Mouse (Mus musculus) left cerebral cortex, postnatal 14 days (tissue): ENCODE results near the gene Acox1. TPM values are rescaled to one million over a fixed set of nuclear protein-coding genes. Genes with fewer than 3 reads are reported as not detected.
A peak's percentile ranks its signal among the peaks of the same experiment; 100 is the strongest.

Source experiments
- DNase-seq, 2 experiments: peaks; one replicate each; pipeline ENCODE4 v3.0.0; 2021 to 2022; ENCODE audit warnings: low spot score in 2 of 2, mixed read lengths in 1 of 2
- intact Hi-C: fragments of 180-260 bp; cut with DNase I; formaldehyde crosslinking; loops from one replicate; pipeline ENCODE4 v1.15.1; 2025
- long read RNA-seq, 2 experiments: library from polyadenylated mRNA; stranded (forward); transcript quantifications; one replicate each; pipeline ENCODE4 v2.0.0; 2021
- total RNA-seq, 2 experiments: library from RNA; stranded (reverse); gene quantifications; 2 replicates each; pipeline ENCODE4 v1.2.3; 2021

Gene Acox1
- 100 to 1,000 TPM; 120 to 121 TPM for total RNA-seq
- long read RNA-seq, experiment 1, transcript Acox1-201 (14 exons, 3,987 nt) = major isoform, 90 of 126 reads
- long read RNA-seq, experiment 1, partial matches to known transcripts = 20 of 126 reads
- long read RNA-seq, experiment 1, other reads (novel, unspliced or antisense) = 15 of 126 reads
- long read RNA-seq, experiment 2, transcript Acox1-201 (14 exons, 3,987 nt) = major isoform, 74 of 98 reads
- long read RNA-seq, experiment 2, partial matches to known transcripts = 12 of 98 reads
- long read RNA-seq, experiment 2, other reads (novel, unspliced or antisense) = 12 of 98 reads

DNA sequence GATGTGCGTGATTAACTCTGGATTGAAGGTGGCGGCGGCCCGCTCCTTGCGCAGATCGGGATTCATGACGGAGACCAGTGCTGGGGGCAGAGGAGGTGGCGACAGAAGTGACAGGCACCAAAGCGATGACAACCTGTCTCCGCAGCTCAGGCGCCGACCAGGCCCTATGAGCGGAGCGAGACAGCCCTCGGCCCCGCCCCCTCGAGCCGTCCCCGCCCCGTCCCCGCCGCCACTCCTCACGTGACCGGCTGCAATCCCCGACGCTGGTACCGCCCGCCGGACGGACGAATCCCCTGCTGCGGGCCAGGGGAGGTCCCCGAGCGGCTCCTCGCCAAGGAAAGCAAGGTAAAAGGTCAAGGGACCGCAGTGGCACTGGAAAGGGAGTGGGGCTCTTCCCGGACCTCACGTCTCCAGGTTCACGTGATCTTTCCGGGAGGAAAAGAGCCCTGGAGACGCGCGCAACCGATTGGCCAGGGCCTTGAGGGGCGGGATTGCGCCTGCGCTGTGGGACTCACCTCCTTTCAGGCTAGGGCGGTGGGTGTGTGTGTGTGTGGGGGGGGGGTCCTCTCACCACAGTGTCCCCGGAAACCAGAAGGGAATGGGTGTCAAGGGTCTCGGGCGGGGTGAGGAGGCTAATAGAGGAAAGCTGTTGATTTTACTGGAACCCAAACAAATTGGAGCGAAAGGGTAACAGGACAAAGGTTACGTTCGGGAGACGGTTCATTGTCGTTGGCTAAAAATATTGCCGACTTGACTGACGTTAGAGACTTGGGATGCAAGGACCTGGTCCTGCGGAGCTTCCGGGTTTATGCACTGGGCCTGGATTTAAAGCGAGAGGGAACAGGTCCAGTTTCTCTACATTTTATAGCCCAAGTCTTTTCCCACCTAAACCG is at the start of gene Acox1, which contains the start of gene Ten1:
TSS of gene Acox1 (minus strand) at position 407 of the 893 bp plus-strand sequence.
TSS of gene Ten1 (plus strand) at position 217 of the 893 bp plus-strand sequence.
- intact Hi-C loops = no loop called here
- DNase-seq = peak; percentile 94

DNA sequence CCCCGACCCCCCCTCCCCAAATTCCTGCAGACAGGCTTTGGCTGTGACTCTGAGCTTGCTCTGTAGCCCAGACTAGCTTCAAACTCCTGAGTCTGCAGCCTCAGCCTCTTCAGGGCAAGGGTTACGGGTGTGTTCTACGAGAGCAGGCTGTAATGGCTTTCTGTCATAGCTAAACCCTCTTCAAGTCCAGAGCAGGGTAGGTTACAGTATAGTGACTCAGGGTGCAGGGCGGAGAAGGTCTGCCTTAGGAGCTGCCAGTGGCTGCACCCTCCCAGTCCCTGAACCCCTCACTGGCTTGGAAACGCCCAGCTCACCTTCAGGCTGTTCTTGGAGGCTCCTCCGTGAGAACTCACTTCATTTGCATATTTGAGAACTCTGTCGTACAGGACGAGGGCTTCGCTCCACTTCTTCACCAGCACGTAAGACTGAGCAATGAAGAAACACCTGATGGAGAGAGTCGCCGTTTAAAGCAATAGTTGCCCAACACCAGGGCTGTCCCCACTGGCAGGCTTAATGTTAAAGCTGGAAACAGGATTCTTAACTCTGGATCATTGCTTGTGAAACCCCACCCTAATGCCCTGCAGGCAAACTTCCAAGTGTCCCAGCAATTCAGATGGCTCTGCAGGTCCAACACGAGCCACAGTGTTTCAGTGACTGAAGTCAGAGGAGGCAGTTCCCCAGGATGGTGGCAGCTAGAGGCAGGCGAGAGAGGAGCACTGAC is 48.8 kb upstream of the Acox1 start:
- DNase-seq = no peak
- intact Hi-C loops = no loop called here

DNA sequence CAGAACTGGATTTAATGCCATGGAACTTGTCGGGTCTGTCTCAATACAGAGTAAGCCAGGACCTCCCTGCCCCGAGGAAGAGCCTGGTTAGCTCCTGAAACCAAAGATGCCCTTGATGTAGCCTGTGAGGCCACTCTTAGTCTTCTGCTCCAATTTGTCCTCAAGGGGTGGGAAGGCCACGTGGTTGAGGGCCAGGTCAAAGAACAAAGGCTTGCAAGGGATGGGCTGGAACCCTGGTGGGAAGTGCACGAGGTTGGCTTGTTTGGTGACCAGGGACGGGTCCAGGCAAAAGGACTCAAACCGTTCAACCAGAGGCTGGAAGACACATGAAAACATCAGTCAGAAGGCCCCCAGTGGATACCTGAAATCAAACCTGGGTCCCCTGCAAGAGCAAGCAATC is 46.8 kb upstream of the Acox1 start:
- DNase-seq = no peak
- intact Hi-C loops = no loop called here

DNA sequence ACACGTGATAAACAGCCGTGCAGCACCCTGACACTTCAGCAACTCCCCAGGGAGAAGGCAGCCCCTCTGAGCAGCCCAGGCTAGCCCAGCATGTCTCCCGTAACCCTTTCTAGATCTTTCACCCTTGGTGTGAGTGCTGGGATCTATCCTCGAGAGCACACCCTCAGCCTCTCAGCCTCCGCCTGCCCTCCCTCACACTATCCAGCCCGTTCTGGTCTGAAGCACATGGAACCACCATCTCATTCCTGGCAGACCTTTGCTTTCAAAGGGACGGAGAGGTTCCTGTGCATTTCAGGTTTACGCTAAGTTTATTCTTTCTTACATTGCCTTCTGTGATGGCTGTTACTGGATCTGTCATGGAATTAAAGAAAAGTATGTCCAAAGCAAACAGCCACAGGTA is 45.7 kb upstream of the Acox1 start:
- intact Hi-C loops = no loop called here
- no peak for DNase-seq

DNA sequence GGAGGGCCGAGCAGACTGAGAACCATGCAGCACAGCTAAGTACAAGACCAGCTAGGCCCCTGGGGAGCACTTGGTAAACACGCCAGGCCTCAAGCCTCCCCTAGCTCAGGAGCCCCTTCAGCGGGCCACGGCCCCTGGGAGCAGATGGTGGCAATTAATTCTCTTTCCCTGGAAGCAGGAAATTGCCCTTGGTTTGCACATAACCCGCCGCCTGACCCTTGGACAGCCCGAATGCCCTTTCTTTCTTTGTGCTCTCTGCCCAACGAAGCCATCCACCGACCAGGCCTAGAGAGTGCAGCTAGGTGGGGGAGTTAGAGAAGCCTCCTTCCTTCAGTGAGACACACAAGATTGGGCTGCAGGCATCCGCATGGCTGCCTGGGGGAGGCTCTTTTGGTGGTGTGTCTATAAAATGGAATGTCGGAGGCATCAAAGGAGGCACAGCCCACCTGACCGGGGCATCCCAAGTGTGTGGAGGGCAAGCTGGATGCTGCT is 42.9 kb upstream of the Acox1 start:
- DNase-seq = no peak
- intact Hi-C loops = no loop called here

GRCm38 (mm10) chr11:116239797-116240196 is 41.0 kb upstream of the Acox1 start:
- intact Hi-C loops = no loop called here
- no peak for DNase-seq

- DNase-seq = no peak
- intact Hi-C loops = no loop called here
Observed at GRCm38 (mm10) chr11:116237742-116238395, 39.0 kb upstream of the Acox1 start, which contains the start of gene Evpl. Evpl (minus strand) TSS chr11:116238077.

GRCm38 (mm10) chr11:116234901-116235300 is 36.1 kb upstream of the Acox1 start:
- intact Hi-C loops = no loop called here

DNA sequence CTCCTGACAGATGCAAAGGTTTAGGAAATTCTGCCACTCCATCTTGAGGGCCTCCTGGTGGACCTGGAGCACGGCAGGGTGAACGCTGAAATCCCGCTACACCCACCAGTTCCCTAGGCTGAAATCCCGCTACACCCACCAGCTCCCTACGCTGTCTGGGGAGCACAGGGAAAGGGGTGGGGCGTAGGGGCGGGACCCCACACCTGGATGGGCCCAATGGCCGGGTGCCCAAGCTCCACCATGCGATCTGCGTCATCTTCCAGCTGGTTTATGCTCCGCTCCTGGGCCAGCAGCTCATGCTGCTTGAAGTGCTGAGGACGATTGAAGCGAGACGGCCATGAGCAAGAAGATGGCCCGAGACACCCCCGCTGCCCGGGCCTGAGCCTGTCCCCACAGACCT is 33.6 kb upstream of the Acox1 start:
- no peak for DNase-seq
- intact Hi-C loops = no loop called here

More at GRCm38 (mm10) chr11:116234901-116235300, 36.1 kb upstream of the Acox1 start:
- DNase-seq = no peak

- DNase-seq = no peak
- intact Hi-C loops = loop anchor here (10.0 kb wide), 1 partner anchor 236 kb away; the partner anchor contains the start of gene Qrich2
Observed at GRCm38 (mm10) chr11:116228699-116229098, 29.9 kb upstream of the Acox1 start.

- DNase-seq = peak; percentile 64 to 76
- intact Hi-C loops = loop anchor here (1.0 to 10.0 kb wide), 2 partner anchors 68 to 238 kb away; partner anchors contain the start of gene Qrich2
Observed at GRCm38 (mm10) chr11:116226414-116226813, 27.6 kb upstream of the Acox1 start.

- intact Hi-C loops = loop anchor here (10.0 kb wide), 1 partner anchor 242 kb away; the partner anchor contains the start of gene Qrich2
- DNase-seq = no peak
Observed at GRCm38 (mm10) chr11:116222740-116223059, 23.9 kb upstream of the Acox1 start.

GRCm38 (mm10) chr11:116221931-116222739 is 23.3 kb upstream of the Acox1 start:
- intact Hi-C loops = loop anchor here (10.0 kb wide), 1 partner anchor 243 kb away; the partner anchor contains the start of gene Qrich2
- no peak for DNase-seq

- intact Hi-C loops = loop anchor here (10.0 kb wide), 1 partner anchor 245 kb away; the partner anchor contains the start of gene Qrich2
Observed at GRCm38 (mm10) chr11:116219885-116220284, 21.0 kb upstream of the Acox1 start.

DNA sequence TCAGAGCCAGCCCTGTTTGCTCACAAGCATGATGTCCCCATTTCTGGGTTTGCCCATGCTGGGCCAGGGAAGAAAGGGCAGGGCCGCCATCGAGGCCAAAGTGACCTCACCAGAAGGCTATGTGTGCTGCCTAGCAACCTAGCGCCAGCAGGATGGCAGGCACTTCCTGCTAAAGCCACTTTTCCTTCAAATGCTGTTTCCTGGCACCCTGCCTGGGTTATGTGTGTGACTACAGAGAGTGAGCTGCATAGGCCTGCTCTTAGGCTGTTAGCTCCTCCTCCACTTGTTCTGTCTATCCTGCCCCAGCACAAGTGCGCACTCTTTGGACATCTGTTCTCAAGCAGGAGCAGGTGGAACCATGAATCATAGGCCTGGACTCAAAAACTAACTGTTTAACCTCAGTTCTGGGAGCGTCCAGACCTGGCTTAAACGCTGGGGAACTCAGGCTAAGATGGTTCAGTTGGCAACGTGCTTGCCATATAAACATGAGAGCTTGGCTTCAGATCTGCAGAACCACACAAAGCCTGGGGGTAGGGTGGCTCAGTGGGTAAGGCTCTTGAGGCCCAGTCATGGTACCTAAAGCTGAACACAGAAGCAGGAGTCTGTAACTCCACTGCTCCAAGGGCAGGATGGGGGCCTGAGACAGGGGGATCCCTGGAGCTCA is 20.0 kb upstream of the Acox1 start:
- intact Hi-C loops = no loop called here
- peak; percentile 80 to 92 for DNase-seq

More at GRCm38 (mm10) chr11:116219885-116220284, 21.0 kb upstream of the Acox1 start:
- DNase-seq = no peak

DNA sequence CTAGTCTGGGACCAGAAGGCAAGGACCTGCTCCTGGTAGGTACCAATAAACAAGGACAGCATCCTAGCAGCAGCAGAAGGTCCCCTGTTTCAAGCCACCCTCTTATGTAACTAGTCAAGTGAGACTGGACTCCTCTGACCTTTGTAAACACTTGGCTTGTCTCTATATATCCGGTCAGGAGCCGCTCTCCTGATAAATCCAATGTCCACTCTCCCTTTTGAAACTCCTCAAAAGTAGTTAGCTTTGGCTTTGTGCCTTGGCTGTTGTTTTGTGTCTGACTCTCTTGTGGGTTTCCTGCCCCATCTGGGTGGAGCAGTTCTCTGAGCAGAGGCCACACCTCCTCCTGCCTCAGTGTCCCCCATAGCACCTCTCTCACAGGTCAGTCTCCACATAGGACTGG is 19.4 kb upstream of the Acox1 start:
- intact Hi-C loops = no loop called here
- DNase-seq = no peak

DNA sequence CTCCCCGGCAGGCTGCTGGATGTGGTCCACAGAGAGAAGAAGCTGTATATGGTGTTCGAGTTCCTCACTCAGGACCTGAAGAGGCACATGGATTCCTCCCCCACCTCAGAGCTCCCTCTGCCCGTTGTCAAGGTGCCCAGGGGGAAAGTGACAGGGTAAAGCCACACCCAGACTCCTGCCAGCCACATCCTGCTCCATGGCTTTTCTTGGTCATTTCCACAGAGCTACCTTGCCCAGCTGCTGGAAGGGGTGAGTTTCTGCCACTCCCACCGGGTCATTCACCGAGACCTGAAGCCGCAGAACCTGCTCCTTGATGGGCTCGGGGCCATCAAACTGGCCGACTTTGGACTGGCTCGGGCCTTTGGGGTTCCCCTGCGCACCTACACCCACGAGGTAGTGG is 17.7 kb upstream of the Acox1 start:
- no peak for DNase-seq
- intact Hi-C loops = no loop called here
